Mouse (Mus musculus) liver, postnatal 0 days (tissue): Measurements from ENCODE around the gene Nrxn2. TPM values are rescaled to one million over a fixed set of nuclear protein-coding genes. Genes with fewer than 3 reads are reported as not detected.

Source experiments
- ATAC-seq: fragments of 200-750 bp; cut with Nextera tagmentation; 2 replicates; pipeline ENCODE4 v1.8.0; 2017; ENCODE audit warnings: mild to moderate bottlenecking, moderate library complexity
- DNase-seq: peaks from one replicate; pipeline ENCODE4 v3.0.0-alpha.2; 2016
- H3K27ac ChIP-seq: fragments of 300-500 bp; sonication (generic); 2 replicates; pipeline ENCODE4 v1.5.1; 2014; ENCODE audit warnings: antibody characterized with exemption, moderate library complexity, mild to moderate bottlenecking, low read depth
- H3K27me3 ChIP-seq: fragments of 300-500 bp; sonication (generic); 2 replicates; pipeline ENCODE4 v1.6.1; 2014; ENCODE audit warnings: low read length, control low read depth, mixed read lengths; ENCODE audit not compliant: insufficient read depth
- H3K36me3 ChIP-seq: fragments of 300-500 bp; sonication (generic); replicated peaks from 2 replicates; pipeline ENCODE4 v1.6.1; 2014; ENCODE audit warnings: mild to moderate bottlenecking, control low read depth, low read length, moderate library complexity, mixed read lengths; ENCODE audit not compliant: insufficient read depth
- H3K4me1 ChIP-seq: fragments of 300-500 bp; sonication (generic); 2 replicates; pipeline ENCODE4 v1.6.1; 2014; ENCODE audit warnings: antibody characterized with exemption, mild to moderate bottlenecking, control low read depth; ENCODE audit not compliant: insufficient read depth
- H3K4me2 ChIP-seq: fragments of 300-500 bp; sonication (generic); 2 replicates; pipeline ENCODE4 v1.6.1; 2014; ENCODE audit warnings: low read depth, mild to moderate bottlenecking, low read length, moderate library complexity, mixed read lengths
- H3K4me3 ChIP-seq: fragments of 300-500 bp; sonication (generic); 2 replicates; pipeline ENCODE4 v1.5.1; 2014; ENCODE audit warnings: low read depth, low read length
- H3K9ac ChIP-seq: fragments of 300-500 bp; sonication (generic); replicated peaks from 2 replicates; pipeline ENCODE4 v1.6.1; 2014; ENCODE audit warnings: mild to moderate bottlenecking, moderate library complexity
- H3K9me3 ChIP-seq: fragments of 300-500 bp; sonication (generic); 2 replicates; pipeline ENCODE4 v1.6.1; 2016; ENCODE audit warnings: mild to moderate bottlenecking, control low read depth, low read length, mixed read lengths
- CTCF ChIP-seq: sonication (generic); IDR thresholded peaks from 2 replicates; pipeline ENCODE4 v1.5.1; 2016; ENCODE audit warnings: antibody characterized with exemption, low read depth
- EP300 ChIP-seq: IDR thresholded peaks from 2 replicates; pipeline ENCODE4 v1.6.1; 2016; ENCODE audit warnings: antibody characterized with exemption, low read depth, mild to moderate bottlenecking
- WGBS: fragments of 180-500 bp; shearing (Covaris S2); extraction: QIAGEN DNeasy Blood & Tissue Kit; methylation state at CpG from one replicate; pipeline ENCODE4 v1.1.7; 2014; ENCODE audit not compliant: insufficient replicate concordance; 5-methylcytosine and 5-hydroxymethylcytosine counted together
- polyA plus RNA-seq: library from polyadenylated mRNA; unstranded; fragments of >200 nt; fragmentation: Nextera tagmentation; extraction: Ambion mirVana; gene quantifications from 2 replicates; pipeline ENCODE4 v1.2.1, GENCODE M21; 2015

The Nrxn2 gene
- polyA plus RNA-seq, 1 experiment from 2014 or later, result 0.97 TPM

GRCm38 (mm10) chr19:6388006-6388405 lies 30.5 kb upstream of the Nrxn2 start:
- Histone ChIP-seq H3K4me1 (peaks cover 21% of the 10 kb centered on the region), H3K9ac (no peak overlapping the region), H3K4me2 (no peak overlapping the region), H3K36me3 (no peaks in the 10 kb centered on the region), H3K9me3 (no peaks in the 10 kb centered on the region), H3K4me3 (no peak overlapping the region), H3K27me3 (no peaks in the 10 kb centered on the region), H3K27ac (no peak overlapping the region)
- no peak for TF ChIP-seq EP300
- TF ChIP-seq CTCF, result no peak
- no peak for ATAC-seq
- no peak for DNase-seq
- WGBS, result 75% methylated on average over 13 of the region's 13 CpGs

GRCm38 (mm10) chr19:6389803-6390202 lies 28.7 kb upstream of the Nrxn2 start:
- ATAC-seq, result peak; percentile 76
- H3K4me2 ChIP-seq, result peak overlapping the region; percentile 69

DNA sequence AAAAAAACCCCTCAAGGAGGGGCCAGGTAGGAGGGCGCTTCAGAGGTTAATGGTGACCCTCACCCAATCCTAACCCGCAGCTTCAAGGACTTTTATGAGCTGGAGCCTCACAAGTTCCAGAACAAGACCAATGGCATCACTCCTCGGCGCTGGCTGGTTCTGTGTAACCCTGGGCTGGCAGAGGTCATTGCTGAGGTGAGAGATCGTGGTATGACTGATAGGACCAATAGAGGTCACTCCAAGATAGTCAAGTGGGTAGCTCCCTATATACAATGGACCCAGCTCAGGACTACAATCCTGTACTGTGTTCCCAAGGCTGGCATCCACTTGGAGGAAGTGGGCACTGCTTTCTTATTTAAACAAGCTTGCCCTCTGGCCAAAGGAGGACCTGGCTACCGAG lies 28.3 kb upstream of the Nrxn2 start:
- ATAC-seq, result peak; percentile 63
- TF ChIP-seq CTCF (no peak), EP300 (no peak)
- H3K9me3 ChIP-seq, result no peaks in the 10 kb centered on the region
- peak overlapping the region; percentile 46 for H3K27ac ChIP-seq
- H3K4me3 ChIP-seq, result no peak overlapping the region; the same call in 1 of the 2 replicates
- WGBS, result 43% methylated on average over 6 of the region's 6 CpGs
- H3K27me3 ChIP-seq, result no peaks in the 10 kb centered on the region
- H3K36me3 ChIP-seq, result no peaks in the 10 kb centered on the region
- H3K9ac ChIP-seq, result no peak overlapping the region
- H3K4me2 ChIP-seq, result peak overlapping the region; percentile 69
- no peak for DNase-seq
- peaks cover 16% of the 10 kb centered on the region for H3K4me1 ChIP-seq

More at GRCm38 (mm10) chr19:6389803-6390202, 28.7 kb upstream of the Nrxn2 start:
- Histone ChIP-seq H3K27ac (peak overlapping the region; percentile 46), H3K27me3 (no peaks in the 10 kb centered on the region), H3K4me1 (peaks cover 19% of the 10 kb centered on the region), H3K4me3 (peak overlapping the region; percentile 33), H3K9me3 (no peaks in the 10 kb centered on the region), H3K36me3 (no peaks in the 10 kb centered on the region), H3K9ac (peak overlapping the region; percentile 48; the same call in 1 of the 2 replicates)
- DNase-seq, result peak; percentile 67
- TF ChIP-seq EP300 (no peak), CTCF (no peak)
- 8% methylated on average over 16 of the region's 16 CpGs for WGBS

DNA sequence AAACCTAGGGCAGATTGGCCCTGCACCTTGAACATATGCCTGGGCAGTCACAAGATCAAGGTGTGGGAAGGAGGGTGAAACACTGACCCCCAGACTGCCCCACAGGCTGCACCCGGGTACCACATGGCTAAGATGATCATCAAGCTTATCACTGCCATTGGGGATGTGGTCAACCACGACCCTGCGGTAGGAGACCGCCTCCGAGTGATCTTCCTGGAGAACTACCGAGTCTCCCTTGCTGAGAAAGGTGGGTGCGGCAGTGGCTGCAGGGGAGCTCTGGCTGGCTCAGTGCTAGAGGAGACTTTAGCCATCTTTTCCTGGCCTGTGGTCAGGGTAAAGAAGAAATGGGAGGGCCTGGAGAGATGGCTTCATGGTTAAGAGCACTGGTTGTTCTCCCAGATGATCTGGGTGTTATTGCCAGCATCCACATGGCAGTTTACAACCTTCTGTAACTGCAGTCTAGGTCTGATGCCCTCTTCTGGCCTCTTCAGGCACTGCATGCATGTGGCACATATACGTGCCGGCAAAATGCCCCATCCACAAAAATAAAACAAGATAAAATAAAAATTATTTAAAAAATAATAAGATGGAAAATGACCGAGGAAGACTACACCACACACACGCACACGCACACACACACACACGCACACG lies 25.7 kb upstream of the Nrxn2 start:
- H3K4me1 ChIP-seq, result peaks cover 16% of the 10 kb centered on the region
- ATAC-seq (no peak), DNase-seq (no peak)
- TF ChIP-seq EP300, result no peak
- TF ChIP-seq CTCF, result peak; percentile 55
- no peak overlapping the region for H3K9ac ChIP-seq
- H3K9me3 ChIP-seq, result no peaks in the 10 kb centered on the region
- H3K4me2 ChIP-seq, result no peak overlapping the region
- H3K27me3 ChIP-seq, result no peaks in the 10 kb centered on the region
- H3K36me3 ChIP-seq, result no peaks in the 10 kb centered on the region
- no peak overlapping the region for H3K27ac ChIP-seq
- WGBS, result 66% methylated on average over 14 of the region's 14 CpGs
- no peak overlapping the region for H3K4me3 ChIP-seq

- no peak for ATAC-seq
- Histone ChIP-seq H3K36me3 (no peaks in the 10 kb centered on the region), H3K27ac (no peak overlapping the region), H3K9ac (no peak overlapping the region), H3K27me3 (0 out of 2 replicates have a peak, but pooled peaks cover 3% of the 10 kb centered on the region), H3K4me2 (no peak overlapping the region), H3K4me1 (peaks cover 22% of the 10 kb centered on the region), H3K4me3 (no peak overlapping the region), H3K9me3 (no peaks in the 10 kb centered on the region)
- 83% methylated on average over 16 of the region's 16 CpGs for WGBS
- DNase-seq, result no peak
- no peak for TF ChIP-seq CTCF
- no peak for TF ChIP-seq EP300
Observed at GRCm38 (mm10) chr19:6393637-6394036, 24.9 kb upstream of the Nrxn2 start.

- TF ChIP-seq EP300, result no peak
- no peak for TF ChIP-seq CTCF
- 87% methylated on average over 5 of the region's 5 CpGs for WGBS
- Histone ChIP-seq H3K4me3 (no peak overlapping the region), H3K9me3 (no peaks in the 10 kb centered on the region), H3K9ac (no peak overlapping the region), H3K4me1 (peaks cover 18% of the 10 kb centered on the region), H3K27ac (no peak overlapping the region), H3K36me3 (no peaks in the 10 kb centered on the region), H3K27me3 (peaks cover 22% of the 10 kb centered on the region), H3K4me2 (no peak overlapping the region)
- DNase-seq (no peak), ATAC-seq (no peak)
Observed at GRCm38 (mm10) chr19:6396237-6396636, 22.3 kb upstream of the Nrxn2 start.
